Mouse (Mus musculus) testis, adult 2 months (tissue): ENCODE results near the gene Pdx1.

Experiments
- CTCF ChIP-seq: fragments of 200-500 bp; IDR thresholded peaks from 2 replicates; pipeline ENCODE4 v1.5.1; 2012; ENCODE audit warnings: low read depth, mild to moderate bottlenecking, inconsistent platforms, low read length, moderate library complexity; ENCODE audit not compliant: control insufficient read depth, insufficient read depth, insufficient replicate concordance
- POLR2A ChIP-seq: fragments of 200-500 bp; IDR thresholded peaks from 2 replicates; pipeline ENCODE4 v1.6.1; 2012; ENCODE audit warnings: low read depth, mild to moderate bottlenecking, inconsistent platforms, low read length, moderate library complexity; ENCODE audit not compliant: control insufficient read depth

DNA sequence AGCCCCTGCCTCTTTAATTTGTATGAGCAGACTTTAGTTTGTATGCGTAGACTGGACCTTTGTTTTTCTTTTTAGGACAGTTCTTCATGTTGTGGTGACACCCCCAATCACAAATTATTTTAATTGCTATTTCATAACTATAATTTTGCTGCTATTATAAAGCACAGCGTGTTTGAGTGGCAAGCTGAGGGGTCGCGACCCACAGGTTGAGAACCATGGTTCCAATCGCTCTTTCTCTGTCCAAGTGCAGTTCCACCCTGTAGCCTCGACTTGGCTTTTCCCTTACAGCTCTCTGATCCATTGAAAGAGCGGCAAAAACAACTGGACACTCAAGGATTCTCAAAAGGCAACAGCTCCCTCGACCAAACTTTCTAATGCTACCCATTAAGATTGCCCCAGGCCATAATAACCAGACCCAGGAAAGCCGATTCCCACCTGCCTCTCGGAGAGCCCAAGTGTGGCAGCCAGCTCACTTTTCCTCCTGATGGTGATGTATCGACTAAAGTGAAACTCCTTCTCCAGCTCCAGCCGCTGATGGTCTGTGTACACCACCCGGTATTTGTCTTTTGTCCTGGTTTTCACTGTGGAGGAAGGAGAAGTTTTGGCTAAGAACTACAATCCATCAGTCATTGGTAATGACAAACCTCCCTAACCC, 33.1 kb downstream of the Pdx1 start:
- no peak for TF ChIP-seq CTCF
- TF ChIP-seq POLR2A, result no peak
